Mouse (Mus musculus) lung, embryonic 16.5 days (tissue): ENCODE results near the gene Krtap14. TPM values are rescaled to one million over a fixed set of nuclear protein-coding genes. Genes with fewer than 3 reads are reported as not detected.

ENCODE experiments used
- ATAC-seq: fragments of 200-750 bp; cut with Nextera tagmentation; 2 replicates; pipeline ENCODE4 v1.8.0; 2017; ENCODE audit warnings: low read depth, mild to moderate bottlenecking, moderate library complexity
- H3K27ac ChIP-seq: fragments of 300-500 bp; sonication (generic); 2 replicates; pipeline ENCODE4 v1.5.1; 2014; ENCODE audit warnings: mild to moderate bottlenecking, control low read depth, low read length
- H3K27me3 ChIP-seq: fragments of 300-500 bp; sonication (generic); 2 replicates; pipeline ENCODE4 v1.6.1; 2014; ENCODE audit warnings: low read depth, low read length, mixed read lengths; ENCODE audit not compliant: control insufficient read depth, insufficient read depth
- H3K36me3 ChIP-seq: fragments of 300-500 bp; sonication (generic); 2 replicates; pipeline ENCODE4 v1.6.1; 2014; ENCODE audit warnings: low read length; ENCODE audit not compliant: control insufficient read depth, insufficient read depth
- H3K4me1 ChIP-seq: fragments of 300-500 bp; sonication (generic); replicated peaks from 2 replicates; pipeline ENCODE4 v1.6.1; 2014; ENCODE audit warnings: low read length, mixed read lengths; ENCODE audit not compliant: control insufficient read depth, insufficient read depth
- H3K4me2 ChIP-seq: fragments of 300-500 bp; sonication (generic); 2 replicates; pipeline ENCODE4 v1.6.1; 2014; ENCODE audit warnings: low read depth, low read length, control low read depth
- H3K4me3 ChIP-seq: fragments of 300-500 bp; sonication (generic); 2 replicates; pipeline ENCODE4 v1.5.1; 2014; ENCODE audit warnings: mild to moderate bottlenecking, low read length, control low read depth
- H3K9ac ChIP-seq: fragments of 300-500 bp; sonication (generic); 2 replicates; pipeline ENCODE4 v1.6.1; 2014; ENCODE audit warnings: low read length, control low read depth
- H3K9me3 ChIP-seq: fragments of 300-500 bp; sonication (generic); 2 replicates; pipeline ENCODE4 v1.6.1; 2016; ENCODE audit warnings: low read length; ENCODE audit not compliant: control insufficient read depth
- WGBS: fragments of 180-500 bp; shearing (Covaris S2); extraction: QIAGEN DNeasy Blood & Tissue Kit; methylation state at CpG from one replicate; pipeline ENCODE4 v1.1.7; 2014; 5-methylcytosine and 5-hydroxymethylcytosine counted together
- polyA plus RNA-seq: library from polyadenylated mRNA; unstranded; fragments of >200 nt; fragmentation: Nextera tagmentation; extraction: Ambion mirVana; gene quantifications from 2 replicates; pipeline ENCODE4 v1.2.1, GENCODE M21; 2015

Krtap14 gene
- not detected in 2 replicates for polyA plus RNA-seq

DNA sequence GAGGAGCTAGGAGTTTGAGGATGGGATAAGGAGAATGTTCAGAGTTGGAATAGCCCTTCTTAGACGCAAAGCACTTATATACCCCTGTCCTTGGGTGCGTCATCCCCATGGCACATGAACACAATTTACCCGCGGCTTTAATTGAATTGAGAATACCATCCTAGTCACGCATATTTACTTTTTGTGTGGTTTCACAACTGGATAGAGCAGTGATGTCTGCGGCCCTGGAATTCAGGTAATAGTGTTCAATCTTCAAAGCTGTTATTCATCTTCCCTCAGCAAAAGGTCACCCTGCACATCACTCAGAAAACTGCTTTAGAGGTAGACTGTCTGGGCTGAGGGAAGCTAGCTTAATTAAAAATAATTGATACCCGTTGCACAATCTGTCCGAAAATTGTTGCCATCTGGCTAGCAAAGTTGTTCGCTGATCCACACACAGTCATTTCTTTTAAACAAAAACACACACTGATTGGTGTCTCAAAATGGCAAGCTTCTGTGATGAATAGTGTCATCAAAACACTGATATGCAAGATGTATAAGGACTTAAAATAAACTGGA lies at the start of gene Krtap14:
TSS of gene Krtap14 (minus strand) at position 51 of the 558 bp plus-strand sequence.
- Histone ChIP-seq H3K27me3 (no peaks in the 10 kb centered on the region), H3K27ac (no peak within 1 kb of the TSS), H3K9me3 (no peaks in the 10 kb centered on the region), H3K4me2 (no peak within 1 kb of the TSS), H3K4me3 (no peak within 1 kb of the TSS), H3K4me1 (no peaks in the 10 kb centered on the region), H3K36me3 (no peaks in the 10 kb centered on the region), H3K9ac (no peak within 1 kb of the TSS)
- 86% methylated on average over 9 of the region's 9 CpGs for WGBS
- ATAC-seq = no peak

DNA sequence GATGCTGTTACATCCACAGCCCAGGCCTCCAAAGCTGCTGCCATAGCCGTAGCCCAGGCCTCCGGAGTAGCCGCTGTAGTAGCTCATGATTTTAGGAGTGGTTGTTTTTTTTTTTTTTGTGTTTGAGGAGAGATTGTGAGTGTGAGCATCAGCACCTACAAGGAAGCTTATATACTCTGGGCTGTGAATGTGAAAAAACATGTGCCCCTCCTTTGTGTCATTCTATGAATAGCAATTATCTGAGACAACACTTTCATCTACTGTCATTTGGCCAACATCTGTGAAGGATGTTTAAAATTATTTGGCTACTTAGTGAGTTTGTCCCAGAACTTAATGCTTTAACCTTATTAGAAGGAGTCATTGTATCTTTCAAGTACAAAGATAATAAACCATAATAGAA lies 48.2 kb upstream of the Krtap14 start, which contains the start of gene Krtap19-2:
TSS of gene Krtap19-2 (minus strand) at position 101 of the 400 bp plus-strand sequence.
- Histone ChIP-seq H3K4me3 (no peak within 1 kb of the TSS), H3K9me3 (no peaks in the 10 kb centered on the region), H3K27ac (no peak within 1 kb of the TSS), H3K9ac (no peak within 1 kb of the TSS), H3K4me2 (no peak within 1 kb of the TSS), H3K4me1 (no peaks in the 10 kb centered on the region), H3K27me3 (no peaks in the 10 kb centered on the region), H3K36me3 (no peaks in the 10 kb centered on the region)
- no peak for ATAC-seq
- 90% methylated on average over 3 of the region's 3 CpGs for WGBS

DNA sequence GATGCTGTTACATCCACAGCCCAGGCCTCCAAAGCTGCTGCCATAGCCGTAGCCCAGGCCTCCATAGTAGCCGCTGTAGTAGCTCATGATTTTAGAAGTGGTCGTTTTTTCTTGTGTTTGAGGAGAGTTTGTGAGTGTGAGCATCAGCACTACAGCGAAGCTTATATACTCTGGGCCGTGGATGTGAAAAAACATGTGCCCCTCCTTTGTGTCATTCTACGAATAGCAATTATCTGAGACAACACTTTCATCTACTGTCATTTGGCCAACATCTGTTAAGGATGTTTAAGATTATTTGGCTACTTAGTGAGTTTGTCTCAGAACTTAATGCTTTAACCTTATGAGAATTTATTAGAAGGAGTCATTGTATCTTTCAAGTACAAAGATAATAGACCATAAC lies 43.4 kb upstream of the Krtap14 start, which contains the start of gene Krtap19-1:
TSS of gene Krtap19-1 (minus strand) at position 101 of the 400 bp plus-strand sequence.
- Histone ChIP-seq H3K27ac (no peak within 1 kb of the TSS), H3K4me1 (no peaks in the 10 kb centered on the region), H3K9ac (no peak within 1 kb of the TSS), H3K9me3 (no peaks in the 10 kb centered on the region), H3K4me3 (no peak within 1 kb of the TSS), H3K4me2 (no peak within 1 kb of the TSS), H3K36me3 (no peaks in the 10 kb centered on the region), H3K27me3 (no peaks in the 10 kb centered on the region)
- ATAC-seq = no peak
- WGBS = 70% methylated on average over 6 of the region's 6 CpGs

DNA sequence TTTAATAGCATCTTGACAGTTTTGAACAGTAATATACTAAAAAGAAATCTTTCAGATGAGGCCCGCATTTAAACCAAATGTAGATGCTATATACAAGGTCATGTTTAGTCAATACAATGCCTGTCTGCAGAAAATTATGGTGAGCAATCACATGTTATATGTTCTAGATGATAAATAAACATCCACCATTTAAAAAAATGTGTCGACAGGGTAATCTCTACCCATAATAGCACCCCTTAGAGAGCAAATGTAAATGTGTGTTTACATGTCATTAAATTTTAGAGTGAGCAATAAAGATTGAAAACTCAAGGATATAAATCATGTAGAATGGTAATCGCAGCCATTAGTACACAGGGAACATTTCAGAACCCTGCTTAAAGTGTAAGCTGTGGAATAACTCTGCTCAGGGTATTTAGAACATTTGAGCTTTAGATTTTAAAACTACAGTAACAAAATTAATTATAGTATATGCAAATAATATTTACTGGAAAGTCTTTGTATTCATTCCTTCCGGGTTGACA lies 39.0 kb upstream of the Krtap14 start:
- Histone ChIP-seq H3K27ac (no peak overlapping the region), H3K9me3 (no peaks in the 10 kb centered on the region), H3K4me2 (no peak overlapping the region), H3K36me3 (no peaks in the 10 kb centered on the region), H3K4me1 (no peaks in the 10 kb centered on the region), H3K9ac (no peak overlapping the region), H3K27me3 (no peaks in the 10 kb centered on the region), H3K4me3 (no peak overlapping the region)
- no peak for ATAC-seq
- 82% methylated on average over 4 of the region's 4 CpGs for WGBS

DNA sequence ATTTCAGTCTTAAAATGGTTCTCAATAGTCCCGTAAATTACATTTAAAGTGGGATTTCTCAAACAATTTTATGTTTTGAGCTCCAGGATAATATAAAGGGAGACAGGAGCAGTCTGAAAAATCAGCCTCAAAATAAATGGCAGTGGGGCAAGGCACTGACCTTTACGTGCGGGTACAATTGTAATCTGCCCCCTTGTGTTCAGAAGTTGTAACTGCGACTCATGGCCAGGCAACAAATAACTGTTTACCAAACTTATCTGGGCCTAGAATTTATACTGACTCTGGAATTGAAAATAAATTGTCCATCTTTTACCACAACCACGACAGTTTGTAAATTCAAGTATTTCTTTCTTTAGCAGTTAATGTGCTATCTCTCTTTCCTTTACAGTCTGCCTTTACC lies 25.5 kb upstream of the Krtap14 start:
- Histone ChIP-seq H3K9me3 (no peaks in the 10 kb centered on the region), H3K4me3 (no peak overlapping the region), H3K4me2 (no peak overlapping the region), H3K9ac (no peak overlapping the region), H3K4me1 (no peaks in the 10 kb centered on the region), H3K36me3 (no peaks in the 10 kb centered on the region), H3K27ac (no peak overlapping the region), H3K27me3 (no peaks in the 10 kb centered on the region)
- ATAC-seq = no peak
- 16% methylated on average over 5 of the region's 5 CpGs for WGBS

DNA sequence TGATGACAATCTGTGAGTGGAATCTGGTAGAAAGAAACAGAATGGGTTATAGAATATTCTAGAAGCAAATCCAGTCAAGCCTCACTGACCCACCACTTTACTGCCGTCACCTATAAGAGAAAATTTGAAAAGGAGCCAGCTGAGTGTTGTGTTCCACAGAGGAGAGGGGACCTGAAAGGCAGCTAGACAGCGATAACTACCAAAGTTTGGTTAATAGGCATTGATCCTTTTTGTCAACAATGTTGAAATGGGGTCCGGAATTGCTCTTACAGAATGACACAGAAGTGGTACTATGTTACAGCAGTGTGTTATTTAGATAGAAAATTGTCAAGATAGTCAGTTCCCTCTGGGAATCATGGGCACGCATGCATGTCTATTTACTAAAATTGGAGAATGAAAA lies 22.6 kb upstream of the Krtap14 start:
- 79% methylated on average over 4 of the region's 4 CpGs for WGBS
- H3K27ac ChIP-seq = no peak overlapping the region
- no peaks in the 10 kb centered on the region for H3K36me3 ChIP-seq
- H3K9me3 ChIP-seq = no peaks in the 10 kb centered on the region
- H3K4me2 ChIP-seq = no peak overlapping the region
- H3K9ac ChIP-seq = no peak overlapping the region
- no peak overlapping the region for H3K4me3 ChIP-seq
- ATAC-seq = no peak
- H3K4me1 ChIP-seq = no peaks in the 10 kb centered on the region
- no peaks in the 10 kb centered on the region for H3K27me3 ChIP-seq

DNA sequence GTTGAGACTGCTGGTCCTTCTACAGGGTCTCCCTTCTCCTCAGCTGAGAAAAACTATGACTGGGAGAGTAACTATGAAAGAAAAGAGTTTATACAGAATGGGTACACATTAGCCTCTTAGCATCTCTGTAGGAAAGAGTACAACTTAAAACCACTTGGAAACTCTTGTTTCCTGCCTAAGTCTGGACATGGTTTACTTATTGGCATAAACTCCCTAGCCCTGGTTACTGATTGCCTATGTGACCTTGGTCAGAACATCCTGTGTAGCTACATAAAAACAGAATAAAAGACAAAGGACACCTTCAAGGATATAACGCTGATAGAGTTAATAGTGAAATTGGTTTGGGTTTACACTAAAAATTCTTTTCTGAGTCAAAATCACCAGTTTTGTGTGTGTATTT lies 21.4 kb upstream of the Krtap14 start:
- Histone ChIP-seq H3K27me3 (no peaks in the 10 kb centered on the region), H3K9me3 (no peaks in the 10 kb centered on the region), H3K4me1 (no peaks in the 10 kb centered on the region), H3K36me3 (no peaks in the 10 kb centered on the region), H3K27ac (no peak overlapping the region), H3K9ac (no peak overlapping the region), H3K4me3 (no peak overlapping the region), H3K4me2 (no peak overlapping the region)
- ATAC-seq = no peak
- WGBS = 84% methylated on average over 1 of the region's 1 CpGs

DNA sequence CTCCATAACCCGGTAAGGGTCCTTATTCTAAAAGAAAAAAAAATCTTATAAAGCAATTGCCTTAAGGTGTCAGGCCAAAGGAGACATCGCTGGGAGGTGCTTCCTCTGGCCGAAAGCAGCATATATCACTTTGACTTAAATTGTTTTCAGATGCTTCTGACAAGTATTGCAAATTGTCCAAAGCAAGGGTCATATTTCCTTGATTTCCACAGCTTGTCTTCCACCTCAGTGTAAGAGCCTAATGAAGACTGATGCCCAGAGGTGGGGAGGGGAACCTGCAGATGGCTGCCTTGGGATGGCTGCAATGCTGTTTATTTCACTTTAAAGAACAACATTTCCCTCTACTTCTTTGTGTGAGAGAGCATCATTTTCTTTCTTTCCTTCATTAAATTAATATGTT lies 1.0 kb upstream of the Krtap14 start:
- Histone ChIP-seq H3K4me1 (no peaks in the 10 kb centered on the region), H3K4me2 (no peak overlapping the region), H3K27ac (no peak overlapping the region), H3K4me3 (no peak overlapping the region), H3K9ac (no peak overlapping the region), H3K36me3 (no peaks in the 10 kb centered on the region), H3K27me3 (no peaks in the 10 kb centered on the region), H3K9me3 (no peaks in the 10 kb centered on the region)
- ATAC-seq = no peak
- WGBS = 68% methylated on average over 3 of the region's 3 CpGs

DNA sequence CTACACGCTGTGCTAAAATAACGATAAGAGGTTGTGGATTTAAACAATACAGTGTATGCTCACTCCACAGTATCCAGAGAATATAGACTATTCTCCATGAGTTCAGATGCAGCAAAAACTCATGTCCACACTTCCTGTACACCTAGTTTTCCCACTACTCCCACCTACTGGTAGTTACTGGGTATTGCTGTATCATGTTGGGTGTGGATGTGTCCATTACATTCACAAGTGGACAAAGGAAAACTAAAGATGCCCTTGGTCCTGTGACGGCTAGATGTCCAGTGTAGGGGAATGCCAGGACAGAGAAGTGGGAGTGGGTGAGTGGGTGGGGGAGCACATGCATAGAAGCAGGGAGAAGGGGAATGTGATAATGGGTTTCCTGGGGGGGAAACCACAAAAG lies 2.2 kb downstream of the Krtap14 start:
- ATAC-seq = no peak
- 81% methylated on average over 3 of the region's 3 CpGs for WGBS
- H3K27ac ChIP-seq = no peak overlapping the region
- H3K27me3 ChIP-seq = no peaks in the 10 kb centered on the region
- H3K4me1 ChIP-seq = no peaks in the 10 kb centered on the region
- H3K9ac ChIP-seq = no peak overlapping the region
- no peak overlapping the region for H3K4me3 ChIP-seq
- H3K36me3 ChIP-seq = no peaks in the 10 kb centered on the region
- H3K9me3 ChIP-seq = no peaks in the 10 kb centered on the region
- no peak overlapping the region for H3K4me2 ChIP-seq
